Mouse (Mus musculus) E14TG2a.4 (cell line): ENCODE measurements around the gene 2310079G19Rik.

Experiments
- H3K27me3 ChIP-seq: 2 replicates; pipeline ENCODE4 v1.6.1; 2014; ENCODE audit warnings: low read length, control low read depth; ENCODE audit not compliant: insufficient read depth
- H3K36me3 ChIP-seq: 2 replicates; pipeline ENCODE4 v1.6.1; 2014; ENCODE audit warnings: low read length, control low read depth; ENCODE audit not compliant: insufficient read depth
- H3K4me1 ChIP-seq: replicated peaks from 2 replicates; pipeline ENCODE4 v1.6.1; 2014; ENCODE audit warnings: low read depth, low read length, control low read depth
- H3K4me3 ChIP-seq: replicated peaks from 2 replicates; pipeline ENCODE4 v1.5.1; 2014; ENCODE audit warnings: mild to moderate bottlenecking, low read length
- H3K9me3 ChIP-seq: 2 replicates; pipeline ENCODE4 v1.6.1; 2014; ENCODE audit warnings: low read length, control low read depth
- CTCF ChIP-seq: conservative IDR thresholded peaks from 2 replicates; pipeline ENCODE4 v1.5.1; 2014; ENCODE audit warnings: low read length
- NANOG ChIP-seq: IDR thresholded peaks from 2 replicates; pipeline ENCODE4 v1.6.1; 2014; ENCODE audit warnings: borderline replicate concordance, low read length, mixed read lengths
- POU5F1 ChIP-seq: IDR thresholded peaks from 2 replicates; pipeline ENCODE4 v1.6.1; 2014; ENCODE audit warnings: low read length, borderline replicate concordance

2310079G19Rik gene

GRCm38 (mm10) chr16:88627566-88627965 lies at the start of gene 2310079G19Rik:
2310079G19Rik (minus strand) TSS chr16:88627666.
- Histone ChIP-seq H3K27me3 (no peaks in the 10 kb centered on the region), H3K4me3 (no peak within 1 kb of the TSS), H3K4me1 (no peaks in the 10 kb centered on the region), H3K36me3 (no peaks in the 10 kb centered on the region), H3K9me3 (no peaks in the 10 kb centered on the region)
- TF ChIP-seq POU5F1 (no peak), NANOG (no peak), CTCF (no peak)

- TF ChIP-seq NANOG (no peak), POU5F1 (no peak), CTCF (no peak)
- Histone ChIP-seq H3K4me3 (no peak within 1 kb of the TSS), H3K4me1 (no peaks in the 10 kb centered on the region), H3K9me3 (no peaks in the 10 kb centered on the region), H3K27me3 (no peaks in the 10 kb centered on the region), H3K36me3 (no peaks in the 10 kb centered on the region)
These were observed 44.1 kb upstream of the 2310079G19Rik start, which contains the start of gene Krtap27-1 for GRCm38 (mm10) chr16:88671571-88671970. Krtap27-1 (minus strand) TSS chr16:88671671.

DNA sequence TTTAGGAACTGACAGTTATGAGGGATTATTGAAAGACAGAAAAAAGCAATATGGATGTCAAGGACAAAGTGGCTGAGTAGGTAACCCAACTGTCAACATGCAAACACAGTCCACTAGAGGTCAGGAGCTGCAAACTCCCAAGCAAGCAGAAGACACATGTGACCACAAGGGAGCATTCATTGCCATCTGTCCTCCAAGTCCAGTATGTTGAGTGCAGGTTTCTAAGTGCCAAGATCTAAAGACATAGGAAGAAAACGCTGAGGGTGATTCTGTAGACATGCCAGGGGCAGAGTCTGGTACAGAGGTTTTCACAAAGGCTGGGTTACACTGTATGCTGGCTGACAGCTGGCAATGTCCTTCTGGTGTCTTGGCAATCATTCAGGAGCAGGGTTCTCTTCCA lies 30.0 kb upstream of the 2310079G19Rik start:
- Histone ChIP-seq H3K4me1 (no peaks in the 10 kb centered on the region), H3K27me3 (no peaks in the 10 kb centered on the region), H3K4me3 (no peak overlapping the region), H3K36me3 (no peaks in the 10 kb centered on the region), H3K9me3 (no peaks in the 10 kb centered on the region)
- no peak for TF ChIP-seq POU5F1
- 0 out of 2 replicates have a peak, but pooled peaks have one; percentile 4 for TF ChIP-seq CTCF
- no peak for TF ChIP-seq NANOG

- no peaks in the 10 kb centered on the region for H3K4me1 ChIP-seq
- no peaks in the 10 kb centered on the region for H3K36me3 ChIP-seq
- H3K9me3 ChIP-seq, result no peaks in the 10 kb centered on the region
- TF ChIP-seq CTCF (no peak), NANOG (no peak), POU5F1 (no peak)
- H3K4me3 ChIP-seq, result no peak overlapping the region
- no peaks in the 10 kb centered on the region for H3K27me3 ChIP-seq
These were observed 24.5 kb upstream of the 2310079G19Rik start for GRCm38 (mm10) chr16:88651952-88652351.

DNA sequence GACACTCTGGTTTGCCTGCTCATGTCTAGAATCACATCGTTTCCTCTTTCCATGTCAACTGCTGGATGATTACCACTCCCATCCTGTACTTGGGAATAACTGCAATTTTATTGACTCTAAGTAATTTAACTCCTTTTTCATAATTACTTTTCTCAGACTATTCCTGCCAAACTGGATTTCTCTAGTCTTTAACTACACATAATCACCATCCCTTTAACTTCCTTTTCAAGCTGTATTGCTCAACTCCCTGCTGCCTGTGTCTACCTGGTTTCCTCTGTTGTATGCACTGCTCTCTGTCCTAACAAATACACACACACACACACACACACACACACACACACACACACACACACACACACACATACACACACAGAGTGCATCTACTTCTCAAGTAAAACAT lies 23.6 kb upstream of the 2310079G19Rik start:
- Histone ChIP-seq H3K4me1 (no peaks in the 10 kb centered on the region), H3K36me3 (no peaks in the 10 kb centered on the region), H3K4me3 (no peak overlapping the region), H3K27me3 (no peaks in the 10 kb centered on the region), H3K9me3 (no peaks in the 10 kb centered on the region)
- no peak for TF ChIP-seq NANOG
- TF ChIP-seq POU5F1, result no peak
- TF ChIP-seq CTCF, result no peak

GRCm38 (mm10) chr16:88647358-88647846 lies 19.9 kb upstream of the 2310079G19Rik start, which contains the start of gene Krtap26-1:
Krtap26-1 (minus strand) TSS chr16:88647796.
- no peak for TF ChIP-seq POU5F1
- no peak for TF ChIP-seq CTCF
- TF ChIP-seq NANOG, result no peak
- no peak within 1 kb of the TSS for H3K4me3 ChIP-seq
- no peaks in the 10 kb centered on the region for H3K36me3 ChIP-seq
- no peaks in the 10 kb centered on the region for H3K27me3 ChIP-seq
- H3K4me1 ChIP-seq, result no peaks in the 10 kb centered on the region
- H3K9me3 ChIP-seq, result no peaks in the 10 kb centered on the region

DNA sequence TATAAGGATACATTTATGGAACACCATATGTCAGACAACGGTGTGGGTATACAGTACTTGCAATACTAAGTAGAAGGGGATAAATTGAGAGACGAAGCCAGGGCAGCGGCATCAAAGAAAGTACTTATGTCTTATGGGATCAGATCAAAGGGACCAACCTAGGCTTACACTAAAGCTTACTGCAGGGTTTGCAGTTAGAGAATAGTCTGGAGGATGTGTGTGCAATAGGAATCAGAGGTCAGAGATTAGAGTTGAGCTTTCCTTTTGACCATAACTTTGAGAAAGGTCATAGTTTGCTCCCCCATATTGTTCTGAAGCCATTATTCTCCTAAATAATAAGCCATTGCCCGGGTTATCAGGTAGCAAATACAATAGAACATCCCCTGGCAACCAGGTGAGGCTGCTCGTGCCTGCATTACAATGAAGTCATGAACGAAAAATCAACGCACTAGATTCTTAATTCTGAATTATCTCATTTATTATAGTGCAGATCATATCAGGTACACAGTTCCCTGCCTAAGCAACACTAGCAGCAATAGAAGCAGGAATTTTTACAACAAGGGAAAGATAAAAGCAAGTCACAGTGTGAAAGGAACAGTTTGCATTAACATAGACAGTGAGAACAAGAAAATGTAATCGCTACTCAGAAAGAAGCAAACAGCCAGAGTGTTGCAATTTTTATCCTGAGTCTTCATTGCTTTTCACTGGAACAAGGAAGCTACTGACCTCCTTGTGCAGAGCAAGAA lies 19.1 kb upstream of the 2310079G19Rik start:
- no peak overlapping the region for H3K4me3 ChIP-seq
- TF ChIP-seq CTCF, result no peak
- no peak for TF ChIP-seq POU5F1
- TF ChIP-seq NANOG, result no peak

GRCm38 (mm10) chr16:88640053-88640452 lies 12.6 kb upstream of the 2310079G19Rik start:
- Histone ChIP-seq H3K4me1 (no peaks in the 10 kb centered on the region), H3K4me3 (no peak overlapping the region), H3K27me3 (no peaks in the 10 kb centered on the region), H3K9me3 (no peaks in the 10 kb centered on the region), H3K36me3 (no peaks in the 10 kb centered on the region)
- TF ChIP-seq NANOG (no peak), POU5F1 (no peak), CTCF (no peak)

More for the DNA sequence above, 19.1 kb upstream of the 2310079G19Rik start:
- H3K9me3 ChIP-seq, result no peaks in the 10 kb centered on the region
- H3K4me1 ChIP-seq, result no peaks in the 10 kb centered on the region
- H3K27me3 ChIP-seq, result no peaks in the 10 kb centered on the region
- no peaks in the 10 kb centered on the region for H3K36me3 ChIP-seq
